Mouse (Mus musculus) small intestine, adult 2 months (tissue): ENCODE data around the gene Cic.

Experiments used
- CTCF ChIP-seq: fragments of 200-500 bp; IDR thresholded peaks from 2 replicates; pipeline ENCODE4 v1.5.1; 2012; ENCODE audit warnings: low read depth, mild to moderate bottlenecking, control low read depth, inconsistent platforms, low read length, moderate library complexity, mixed read lengths; ENCODE audit not compliant: insufficient replicate concordance, insufficient read length; ENCODE audit errors: extremely low read depth
- POLR2A ChIP-seq: fragments of 200-500 bp; IDR thresholded peaks from 2 replicates; pipeline ENCODE4 v1.6.1; 2012; ENCODE audit warnings: low read depth, mild to moderate bottlenecking, control low read depth, inconsistent platforms, low read length, moderate library complexity

DNA sequence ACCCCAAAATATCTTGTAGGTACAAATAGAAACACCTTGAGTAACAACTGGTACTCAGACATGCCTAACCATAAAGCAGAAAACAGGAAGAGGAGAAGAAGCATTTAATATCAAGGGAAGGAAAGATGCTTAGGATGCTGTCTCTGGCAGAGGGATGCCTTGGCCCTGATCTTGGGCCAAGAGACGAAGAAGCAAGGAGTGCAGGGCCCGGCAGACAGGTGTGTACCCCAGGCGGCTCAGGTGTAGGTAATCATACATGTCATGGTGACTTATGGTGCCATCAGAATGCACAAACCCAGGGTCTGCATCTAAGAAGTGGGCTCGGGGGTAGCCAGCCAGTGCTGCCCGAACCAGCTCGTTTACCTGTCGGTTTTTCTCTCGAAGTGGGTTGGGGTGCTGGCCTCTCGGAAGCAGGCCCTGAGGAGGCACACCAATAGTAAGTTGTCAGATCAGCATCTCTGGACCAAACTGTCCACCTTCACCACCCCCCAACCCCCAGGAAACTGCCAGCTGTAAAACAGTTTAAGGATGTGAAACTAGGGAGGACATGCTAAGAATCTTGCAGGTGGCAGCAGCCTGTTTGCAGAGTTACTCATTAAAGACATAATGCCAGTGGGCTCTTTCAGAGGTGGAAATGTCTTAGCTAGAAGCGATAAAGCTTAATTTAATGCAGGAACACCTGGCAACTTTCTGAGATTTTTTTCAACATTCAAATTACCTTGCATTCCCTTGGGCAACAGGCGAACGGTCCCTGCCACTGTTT is 27.6 kb downstream of the Cic start:
- no peak for TF ChIP-seq CTCF
- no peak for TF ChIP-seq POLR2A
